Mouse (Mus musculus) stomach, postnatal 0 days (tissue): ENCODE measurements around the gene Ctnnd2.

ENCODE experiments used
- CTCF ChIP-seq: IDR thresholded peaks from 2 replicates; pipeline ENCODE4 v1.5.1; 2016; ENCODE audit warnings: antibody characterized with exemption, low read depth, mild to moderate bottlenecking, moderate library complexity
- EP300 ChIP-seq: optimal IDR thresholded peaks from 2 replicates; pipeline ENCODE3; 2016; ENCODE audit warnings: antibody characterized with exemption

GRCm38 (mm10) chr15:30229112-30229511, 56.7 kb downstream of the Ctnnd2 start:
- no peak for TF ChIP-seq CTCF
- TF ChIP-seq EP300: no peak
